Mouse (Mus musculus): ENCODE measurements around the gene Trp53i13.
A peak's percentile ranks its signal among the peaks of the same experiment; 100 is the strongest.
"Not testable (repeated sequence)": the region's sequence is repeated elsewhere in the genome, so short reads cannot be mapped to it uniquely, and the experiment has no call there.

Trp53i13 gene

DNA sequence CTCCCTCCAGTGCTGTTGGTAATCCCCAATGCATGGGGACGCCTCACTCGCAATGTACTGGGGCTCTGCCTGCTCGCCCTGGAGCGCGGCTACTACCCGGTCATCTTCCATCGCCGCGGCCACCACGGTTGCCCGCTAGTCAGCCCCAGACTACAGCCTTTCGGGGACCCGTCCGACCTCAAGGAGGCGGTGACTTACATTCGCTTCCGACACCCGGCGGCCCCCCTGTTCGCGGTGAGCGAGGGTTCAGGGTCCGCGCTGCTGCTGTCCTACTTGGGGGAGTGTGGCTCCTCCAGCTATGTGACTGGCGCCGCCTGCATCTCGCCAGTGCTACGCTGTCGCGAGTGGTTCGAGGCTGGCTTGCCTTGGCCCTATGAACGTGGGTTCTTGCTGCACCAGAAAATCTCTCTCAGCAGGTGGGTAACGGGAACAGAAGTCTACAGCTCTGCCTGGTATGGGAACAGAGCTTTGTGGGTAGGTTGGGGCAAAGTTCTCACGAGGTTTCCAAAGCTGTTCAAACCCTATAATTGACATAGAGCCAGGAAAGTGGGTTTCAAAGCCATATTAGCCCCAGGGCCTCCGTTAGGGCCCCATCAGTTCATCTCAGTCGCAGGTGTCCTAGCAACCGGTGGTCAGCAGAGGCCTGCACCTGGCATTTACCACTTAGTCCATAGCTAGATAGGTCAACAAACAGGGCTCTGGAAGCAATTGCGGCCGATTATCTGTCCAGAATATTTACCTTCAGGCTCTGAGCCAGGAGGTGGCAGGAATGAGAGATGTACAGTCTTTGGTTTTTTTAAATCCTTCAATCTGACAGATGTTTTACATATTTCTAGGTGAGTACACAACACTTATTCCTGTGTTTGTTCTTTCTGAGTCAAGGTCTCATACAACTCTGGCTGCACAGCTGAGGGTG lies at the start of gene Trp53i13:
Gene Trp53i13 (minus strand): TSS at position 344 of the 916 bp plus-strand sequence.
- peak; percentile 19 for DNase-seq

DNA sequence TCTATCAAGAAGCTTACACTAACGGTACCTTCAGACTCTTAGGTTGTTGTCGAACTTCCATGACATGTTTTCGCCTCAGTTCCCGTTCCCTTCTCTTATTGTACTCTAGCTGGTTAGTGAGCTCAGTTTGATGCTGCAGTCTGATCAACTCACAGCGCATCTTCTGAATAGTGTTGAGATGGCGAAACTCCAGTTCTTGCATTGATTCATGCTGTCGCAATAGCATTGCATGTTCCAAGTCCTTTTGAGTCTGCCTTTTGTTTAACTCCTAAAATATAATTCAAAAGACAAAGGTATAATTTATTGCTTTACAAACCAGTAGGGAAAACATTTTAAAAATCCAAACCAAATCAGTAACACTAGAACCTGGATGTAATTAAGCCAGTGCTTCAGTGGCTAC lies 29.5 kb upstream of the Trp53i13 start:
- no peak for DNase-seq

GRCm38 (mm10) chr11:77532202-77532846 lies 16.5 kb upstream of the Trp53i13 start:
- DNase-seq: no peak

DNA sequence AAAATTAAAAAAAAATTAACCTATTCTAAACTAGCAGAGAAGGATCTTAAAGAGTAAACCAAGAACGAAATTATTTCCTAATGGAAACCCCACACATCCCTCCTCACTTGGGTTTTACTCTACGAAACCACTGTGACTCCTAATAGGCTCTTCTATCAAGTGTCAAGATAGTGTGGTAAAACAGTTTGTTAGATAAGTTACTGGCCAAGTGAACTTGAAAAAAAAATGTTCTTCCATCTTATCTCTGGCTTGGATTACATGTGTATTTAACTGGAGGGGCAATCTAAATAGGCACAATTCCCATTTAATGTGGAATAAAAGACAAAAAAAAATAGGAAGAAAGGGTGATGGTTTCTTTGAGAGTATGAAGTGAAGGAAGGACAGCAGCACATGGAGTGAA lies 15.1 kb upstream of the Trp53i13 start:
- DNase-seq: no peak

GRCm38 (mm10) chr11:77529644-77530043 lies 13.9 kb upstream of the Trp53i13 start:
- DNase-seq: no peak

GRCm38 (mm10) chr11:77528420-77528819 lies 12.6 kb upstream of the Trp53i13 start:
- not testable (repeated sequence) for DNase-seq

DNA sequence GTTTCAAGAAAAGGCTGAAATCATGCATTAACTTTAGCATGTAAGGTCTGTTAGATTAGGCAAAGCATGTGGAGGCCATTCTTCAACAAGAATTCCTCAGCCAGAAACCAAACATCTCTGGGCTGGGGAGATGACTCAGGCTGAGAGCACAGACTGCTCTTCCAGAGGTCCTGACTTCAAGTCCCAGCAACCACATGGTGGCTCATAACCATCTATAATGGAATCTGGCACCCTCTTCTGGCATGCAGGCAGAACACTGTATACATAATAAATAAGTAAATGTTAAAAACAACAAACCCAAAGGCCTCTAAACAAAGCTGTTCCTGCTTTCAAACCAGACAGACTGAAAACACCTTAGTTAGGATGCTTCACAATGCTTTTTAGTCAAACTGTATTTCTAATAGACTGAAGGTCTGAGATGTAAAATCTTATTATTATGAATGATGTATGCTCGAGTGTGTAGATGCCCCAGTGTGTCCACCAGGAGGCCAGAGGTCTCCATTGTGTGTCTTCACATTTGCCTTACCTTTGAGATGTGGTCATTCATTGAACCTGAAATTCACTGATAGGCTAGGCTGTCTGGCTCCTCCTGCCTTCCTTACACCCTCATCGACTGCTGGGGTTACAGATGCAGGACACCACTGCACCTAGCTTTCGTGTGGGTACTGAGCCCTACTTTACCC lies 10.2 kb upstream of the Trp53i13 start:
- no peak for DNase-seq

GRCm38 (mm10) chr11:77520601-77521529 lies 5.1 kb upstream of the Trp53i13 start:
- peak; percentile 59 for DNase-seq

- DNase-seq: peak; percentile 27
Measured at GRCm38 (mm10) chr11:77519043-77519442, 3.3 kb upstream of the Trp53i13 start, which contains the start of gene Gm10392. Gene Gm10392, minus strand, starts transcription at chr11:77519198.

DNA sequence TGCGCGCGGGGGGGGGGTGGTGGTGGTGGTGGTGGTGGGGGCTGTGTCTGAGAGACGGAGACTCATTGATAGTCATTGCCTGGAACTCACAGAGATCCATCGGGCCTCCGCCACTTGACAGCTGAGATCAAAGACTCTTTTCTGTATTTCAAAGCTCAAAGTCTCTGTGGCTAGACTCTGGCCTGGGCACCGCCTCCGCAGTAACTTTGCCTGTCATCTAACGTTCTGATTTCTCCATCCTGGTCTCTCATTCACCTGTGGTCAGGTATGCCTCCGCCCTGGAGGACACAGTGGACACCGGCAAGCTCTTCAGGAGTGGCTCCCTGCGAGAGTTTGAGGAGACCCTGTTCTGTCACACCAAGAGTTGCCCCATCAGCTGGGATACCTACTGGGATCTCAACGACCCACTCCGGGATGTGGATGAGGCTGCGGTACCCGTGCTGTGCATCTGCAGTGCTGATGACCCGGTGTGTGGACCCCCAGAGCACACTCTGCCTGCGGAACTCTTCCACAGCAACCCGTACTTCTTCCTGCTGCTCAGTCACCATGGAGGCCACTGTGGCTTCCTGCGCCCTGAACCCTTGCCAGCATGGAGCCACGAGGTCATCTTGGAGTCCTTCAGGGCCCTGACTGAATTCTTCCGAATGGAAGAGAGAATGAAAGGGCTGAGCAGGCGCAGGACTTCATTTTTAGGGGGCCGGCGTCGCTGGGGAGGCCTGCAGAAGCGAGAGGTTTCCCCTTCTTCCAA lies 2.4 kb upstream of the Trp53i13 start:
- no peak for DNase-seq

GRCm38 (mm10) chr11:77516553-77517425 lies 1.0 kb upstream of the Trp53i13 start:
- DNase-seq: no peak

DNA sequence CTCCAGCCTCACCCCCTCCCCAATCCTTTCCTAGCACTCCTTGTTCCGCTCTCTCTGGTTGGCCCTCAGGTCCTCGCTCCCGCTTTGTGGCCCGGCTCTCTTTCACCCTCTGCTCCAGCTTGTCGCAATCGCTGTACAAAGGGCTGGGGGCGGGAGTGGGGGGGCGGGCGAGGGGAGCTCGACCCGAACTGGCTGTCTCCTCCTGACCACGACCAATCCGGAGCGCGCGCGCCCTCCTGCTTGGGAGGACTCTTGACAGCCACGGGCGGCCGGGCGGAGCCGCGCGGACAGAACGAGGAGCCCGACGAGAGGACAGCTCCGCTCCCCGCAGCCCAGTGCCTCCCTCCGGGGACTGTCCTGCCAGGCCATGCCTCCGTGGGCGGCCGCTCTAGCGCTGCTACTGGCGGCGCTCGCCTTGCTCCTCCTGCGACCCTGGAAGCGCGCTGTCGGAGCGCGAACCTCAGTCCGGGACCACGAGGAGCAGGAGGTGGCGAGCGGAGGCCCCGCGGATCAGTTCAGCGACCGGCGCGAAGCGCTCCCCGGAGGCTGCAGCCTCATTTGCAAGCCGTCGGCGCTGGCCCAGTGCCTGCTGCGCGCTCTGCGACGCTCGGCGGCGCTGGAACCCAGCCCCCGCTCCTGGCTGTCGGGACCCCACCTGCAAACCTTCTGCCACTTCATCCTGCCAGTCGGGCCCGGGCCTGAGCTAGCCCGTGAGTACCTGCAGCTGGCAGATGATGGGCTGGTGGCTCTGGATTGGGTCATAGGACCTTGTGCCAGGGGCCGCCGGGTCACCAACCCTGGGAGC lies 746 bp downstream of the Trp53i13 start, which contains the start of gene Abhd15:
Gene Abhd15 (plus strand): TSS at position 290 of the 805 bp plus-strand sequence.
- DNase-seq: peak; percentile 84

DNA sequence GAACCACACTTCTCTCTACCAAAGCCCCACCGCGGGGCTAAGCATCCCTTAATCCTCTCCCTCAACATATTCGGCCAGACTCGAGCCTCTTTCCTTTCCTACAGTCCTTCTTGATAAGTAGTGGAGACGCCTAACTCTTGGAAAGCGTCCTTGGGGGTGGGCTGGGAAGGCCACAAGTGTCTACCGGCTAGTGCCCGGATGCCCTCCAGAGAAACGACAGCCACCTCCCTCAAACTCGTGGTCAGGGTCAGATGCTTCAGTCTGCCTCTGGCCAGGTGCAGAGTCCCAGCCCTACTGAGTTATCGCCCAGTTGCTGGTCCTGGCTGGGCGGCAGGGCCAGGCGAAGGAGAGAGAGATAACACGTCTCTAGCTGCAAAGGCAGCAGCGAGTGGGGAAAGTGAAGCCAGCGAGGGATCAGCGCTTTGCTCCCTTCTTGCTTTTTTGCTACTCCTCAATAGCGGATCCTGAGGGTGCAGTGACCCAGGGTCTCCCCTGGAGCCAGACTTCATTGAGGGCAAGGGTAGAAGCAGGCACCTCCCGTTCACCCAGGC lies 1.4 kb downstream of the Trp53i13 start:
- DNase-seq: peak; percentile 79

GRCm38 (mm10) chr11:77513811-77514170 lies 2.0 kb downstream of the Trp53i13 start:
- DNase-seq: no peak

DNA sequence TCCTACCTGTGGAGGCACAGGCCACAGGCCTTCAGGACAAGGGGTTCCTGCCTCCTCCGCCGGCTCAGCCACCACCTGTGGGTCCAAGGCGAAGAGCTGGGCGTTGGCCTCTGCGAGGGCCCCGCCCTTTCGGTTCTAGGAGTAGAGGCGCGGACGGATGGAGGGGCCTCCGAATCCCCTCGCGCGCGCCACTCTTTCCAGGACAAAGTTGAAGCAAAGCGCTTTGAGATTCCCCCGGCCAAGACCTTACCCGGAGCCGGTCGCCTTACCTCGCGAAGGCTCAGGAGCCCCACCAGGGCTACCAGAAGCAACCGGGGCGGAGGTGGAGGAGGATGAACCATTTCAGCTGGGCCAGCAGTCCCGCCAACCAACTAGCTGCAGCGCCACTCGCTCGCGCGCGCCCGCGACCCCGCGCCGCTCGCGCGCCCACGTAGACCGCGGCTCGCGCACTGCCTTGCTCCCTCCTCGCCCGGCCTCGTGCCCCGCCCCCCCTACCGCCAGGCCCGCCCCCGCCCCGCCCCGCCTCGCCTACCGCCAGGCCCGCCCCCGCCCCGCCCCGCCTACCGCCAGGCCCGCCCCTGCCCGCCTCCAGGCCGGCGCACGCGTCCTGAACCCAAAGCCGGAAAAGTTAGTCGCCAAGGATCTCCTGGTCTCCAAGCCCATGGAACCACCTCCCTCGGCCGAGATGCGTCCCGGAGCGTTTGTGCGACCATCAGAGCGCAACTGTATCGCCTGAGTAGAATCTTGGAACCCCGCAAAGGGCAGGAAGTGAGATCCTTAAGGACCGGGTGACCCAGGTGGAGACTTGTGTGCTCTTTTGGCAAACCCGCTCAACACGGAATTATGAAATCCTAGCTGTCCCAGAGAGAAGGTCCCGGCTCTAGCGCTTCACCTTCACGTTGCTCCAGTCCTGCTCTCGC lies 2.6 kb downstream of the Trp53i13 start:
- DNase-seq: peak; percentile 94

- no peak for DNase-seq
Measured at GRCm38 (mm10) chr11:77511336-77511735, 4.4 kb downstream of the Trp53i13 start.

DNA sequence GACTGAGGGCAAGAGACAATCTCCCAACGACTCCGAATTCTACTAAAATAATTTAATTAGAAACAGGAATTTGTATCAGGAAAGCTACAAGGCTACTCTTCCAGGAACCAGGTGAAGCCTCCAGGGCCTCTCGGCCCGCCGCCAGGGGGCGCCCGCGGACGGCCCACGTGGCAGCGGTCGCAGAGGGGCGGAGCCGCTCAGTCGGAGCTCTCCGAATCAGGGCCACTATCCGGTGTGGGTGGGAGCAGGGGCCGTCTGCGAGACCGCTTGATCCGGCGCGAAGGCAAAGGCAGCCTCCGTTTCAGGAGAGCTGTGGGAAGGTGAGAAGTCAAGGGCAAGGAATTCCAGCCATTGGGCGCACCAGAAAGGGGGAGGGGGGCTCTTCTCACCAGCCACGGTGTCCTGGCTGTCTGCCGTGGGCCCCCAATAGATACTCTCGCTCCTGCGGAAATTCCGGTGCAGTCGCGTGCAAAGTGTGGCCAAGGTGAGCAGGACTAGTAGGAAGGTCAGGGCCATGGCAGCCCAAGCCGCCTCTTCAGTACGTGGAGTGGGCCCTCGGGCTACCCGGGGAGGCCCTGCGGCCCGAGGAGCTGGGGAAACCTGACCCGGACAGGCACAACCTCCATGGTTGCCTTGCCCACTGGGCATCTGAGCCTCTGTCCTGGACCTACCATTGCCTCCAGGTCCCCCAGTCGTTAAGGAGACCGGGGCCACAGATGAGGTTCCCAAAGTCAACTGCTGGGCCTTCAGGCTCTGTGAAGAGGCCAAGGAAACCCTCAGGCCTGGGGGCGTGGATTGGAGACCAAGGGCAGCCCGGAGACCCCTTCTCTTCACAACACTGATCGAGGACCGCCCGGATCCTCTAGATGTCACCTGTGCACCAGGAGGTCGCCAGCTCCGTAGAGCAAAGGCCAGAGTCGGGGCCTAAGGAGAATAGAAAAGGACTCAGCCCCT lies 7.4 kb downstream of the Trp53i13 start:
- peak; percentile 88 for DNase-seq

Data from liver (tissue).